8 mouse cellular contexts compared by ENCODE assay signal in the genomic region with DNA sequence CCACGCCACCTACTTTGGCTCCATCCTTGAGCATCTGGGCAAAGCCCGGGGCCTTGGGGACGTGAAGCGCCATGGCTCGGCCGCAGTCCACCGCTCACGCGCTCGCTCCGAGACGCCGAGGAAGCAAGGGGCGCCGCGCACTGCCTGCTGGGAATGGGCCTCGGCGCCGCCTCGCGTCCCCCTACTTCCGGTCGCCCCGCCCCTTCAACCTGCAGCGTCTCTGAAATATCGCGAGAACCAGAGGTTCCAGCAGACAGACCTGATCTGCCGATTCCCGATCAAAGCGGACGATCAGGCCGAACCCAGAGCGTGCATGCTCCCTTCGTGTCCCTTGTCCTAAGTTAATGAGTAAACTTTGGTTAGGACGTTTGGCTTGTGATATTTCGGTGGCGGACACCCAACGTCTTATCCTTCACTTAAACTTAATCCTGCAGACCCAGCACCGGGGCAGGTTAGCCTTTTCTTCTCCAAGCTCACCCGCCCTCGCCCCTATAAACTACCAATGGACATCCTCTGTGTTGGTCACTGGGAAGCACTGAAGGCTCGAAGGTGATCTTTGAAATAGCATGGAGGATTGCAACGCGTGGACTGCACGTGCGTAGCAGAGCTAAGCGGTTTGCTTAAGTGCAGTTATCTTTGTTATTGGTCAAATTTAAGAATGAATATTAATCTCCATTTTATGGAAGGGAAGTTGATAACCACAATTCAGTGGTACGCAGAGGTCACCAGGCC. TPM values are rescaled to one million over a fixed set of nuclear protein-coding genes. Genes with fewer than 3 reads are reported as not detected.
A peak's percentile ranks its signal among the peaks of the same experiment; 100 is the strongest.
DNase-seq lines count a peak whose midpoint lies in the region; ATAC-seq and TF ChIP-seq lines count a peak whose summit lies in the region.

A gene (minus strand): TSS at position 158 of the 732 bp plus-strand sequence.

- no peak for TF ChIP-seq RAD21 in MEL (IDR thresholded peaks at IDR 0.05; ENCODE audit: low read depth, low read length)

- peak; percentile 98 for ATAC-seq in forebrain, postnatal 0 days
- ATAC-seq in lung, embryonic 15.5 days (ENCODE audit: borderline replicate concordance, extremely low read depth, low FRiP score, low TSS enrichment) = peak; percentile 94

- H3K27ac ChIP-seq in MEL (ENCODE audit: control insufficient read depth, low read depth, low read length) = peak within 1 kb of the TSS; percentile 74
- H3K27ac ChIP-seq in cerebellum, adult 2 months (ENCODE audit: insufficient read depth, low read length) = peak within 1 kb of the TSS; percentile 39
- peak within 1 kb of the TSS; percentile 92 for H3K27ac ChIP-seq in forebrain, postnatal 0 days (ENCODE audit: low read depth, low read length)
- peak within 1 kb of the TSS; percentile 83 for H3K27ac ChIP-seq in lung, embryonic 15.5 days

- DNase-seq in MEL (ENCODE audit: low read depth, low spot score) = peak; percentile 98
- DNase-seq in cerebellum, adult 2 months = peak; percentile 97
- DNase-seq in forebrain, postnatal 0 days = peak; percentile 97
- peak; percentile 98 for DNase-seq in heart, postnatal 4 days
- DNase-seq in layer of hippocampus, adult 8-10 months (ENCODE audit: low spot score in 2 of 2) = peak; percentile 94 to 95
- peak; percentile 96 for DNase-seq in ovary, adult 18-20 months (ENCODE audit: low spot score)
- peak; percentile 97 for DNase-seq in thymus, postnatal 0 days (ENCODE audit: low spot score)

- H3K9me3 ChIP-seq in MEL (replicated peaks; ENCODE audit: insufficient read depth, low read length) = no peaks in the 10 kb centered on the region
- H3K9me3 ChIP-seq in forebrain, postnatal 0 days (ENCODE audit: low read length) = no peaks in the 10 kb centered on the region
- no peaks in the 10 kb centered on the region for H3K9me3 ChIP-seq in lung, embryonic 15.5 days

- H3K9ac ChIP-seq in MEL (ENCODE audit: control insufficient read depth, low read depth, low read length, poor library complexity, severe bottlenecking) = peak within 1 kb of the TSS; percentile 93
- H3K9ac ChIP-seq in forebrain, postnatal 0 days = peak within 1 kb of the TSS; percentile 95
- H3K9ac ChIP-seq in lung, embryonic 15.5 days = peak within 1 kb of the TSS; percentile 94

- under 1% methylated on average over 48 of the region's 48 CpGs for WGBS in cerebellum, adult 2 months
- WGBS in forebrain, postnatal 0 days = under 1% methylated on average over 48 of the region's 48 CpGs
- 1% methylated on average over 48 of the region's 48 CpGs for WGBS in lung, embryonic 15.5 days

- H3K79me2 ChIP-seq in MEL (ENCODE audit: control insufficient read depth, insufficient read depth, low read length, poor library complexity) = peaks cover 31% of the 10 kb centered on the region

- peak within 1 kb of the TSS; percentile 67 for H3K4me2 ChIP-seq in forebrain, postnatal 0 days (ENCODE audit: low read depth)
- H3K4me2 ChIP-seq in lung, embryonic 15.5 days = peak within 1 kb of the TSS; percentile 70

- peaks cover 14 to 32% of the 10 kb centered on the region in 2 experiments for H3K36me3 ChIP-seq in MEL (ENCODE audit: control insufficient read depth in 1 of 2, insufficient read depth in 2 of 2, low read length in 2 of 2)
- H3K36me3 ChIP-seq in forebrain, postnatal 0 days (ENCODE audit: insufficient read depth) = peaks cover 26% of the 10 kb centered on the region
- H3K36me3 ChIP-seq in lung, embryonic 15.5 days = peaks cover 23% of the 10 kb centered on the region

- no peaks in the 10 kb centered on the region for H3K27me3 ChIP-seq in MEL (ENCODE audit: control insufficient read depth in 1 of 2, insufficient read depth in 2 of 2, low read length in 2 of 2)
- no peaks in the 10 kb centered on the region for H3K27me3 ChIP-seq in cerebellum, adult 2 months (ENCODE audit: control insufficient read depth, insufficient read depth, low read length)
- H3K27me3 ChIP-seq in forebrain, postnatal 0 days (ENCODE audit: insufficient read depth, low read length) = no peaks in the 10 kb centered on the region
- H3K27me3 ChIP-seq in lung, embryonic 15.5 days = no peaks in the 10 kb centered on the region

- TF ChIP-seq POLR2A in MEL (IDR thresholded peaks at IDR 0.05; ENCODE audit: control insufficient read depth in 1 of 2, insufficient read depth in 1 of 2, low read depth in 1 of 2, low read length in 2 of 2, poor library complexity in 1 of 2) = peak; percentile 92 to 95
- peak; percentile 81 for TF ChIP-seq POLR2A in cerebellum, adult 2 months (IDR thresholded peaks at IDR 0.05; ENCODE audit: borderline replicate concordance, insufficient read depth, low read length)

- peak within 1 kb of the TSS; percentile 66 to 89 for H3K4me3 ChIP-seq in MEL (ENCODE audit: control insufficient read depth in 1 of 2, insufficient read depth in 1 of 2, low read depth in 2 of 2, low read length in 2 of 2)
- H3K4me3 ChIP-seq in cerebellum, adult 2 months (replicated peaks; ENCODE audit: insufficient read depth, low read depth, low read length) = peak within 1 kb of the TSS; percentile 89
- H3K4me3 ChIP-seq in forebrain, postnatal 0 days (ENCODE audit: low read depth, low read length) = peak within 1 kb of the TSS; percentile 97
- H3K4me3 ChIP-seq in lung, embryonic 15.5 days = peak within 1 kb of the TSS; percentile 88

- H3K4me1 ChIP-seq in MEL (ENCODE audit: control insufficient read depth in 1 of 2, insufficient read depth in 2 of 2, low read length in 2 of 2) = peaks cover 5 to 24% of the 10 kb centered on the region in 2 experiments
- 0 out of 2 replicates have a peak, but pooled peaks cover 3% of the 10 kb centered on the region for H3K4me1 ChIP-seq in cerebellum, adult 2 months (ENCODE audit: control insufficient read depth, insufficient read depth, low read length)
- H3K4me1 ChIP-seq in forebrain, postnatal 0 days (ENCODE audit: insufficient read depth) = peaks cover 9% of the 10 kb centered on the region; the same call in 1 of the 2 replicates
- H3K4me1 ChIP-seq in lung, embryonic 15.5 days = peaks cover 18% of the 10 kb centered on the region

- TF ChIP-seq CTCF in MEL (IDR thresholded peaks at IDR 0.05 in 2 of 3, conservative IDR thresholded peaks at IDR 0.05 in 1 of 3; ENCODE audit: control insufficient read depth in 1 of 3, insufficient read depth in 1 of 3, low read depth in 2 of 3, low read length in 3 of 3, poor library complexity in 1 of 3, severe bottlenecking in 1 of 3) = no peak
- TF ChIP-seq CTCF in cerebellum, adult 2 months (IDR thresholded peaks at IDR 0.05; ENCODE audit: borderline replicate concordance, insufficient read depth, low read depth, low read length) = no peak
- TF ChIP-seq CTCF in forebrain, postnatal 0 days (IDR thresholded peaks at IDR 0.05; ENCODE audit: low read depth) = no peak

- TF ChIP-seq EP300 in MEL (IDR thresholded peaks at IDR 0.05; ENCODE audit: low read depth in 1 of 2, low read length in 2 of 2) = no peak; a peak in 1 of 4 replicates

TF ChIP-seq in MEL, 35 proteins besides CTCF, POLR2A, EP300 and RAD21 (continues in another document):
- TF ChIP-seq USF2 (IDR thresholded peaks at IDR 0.05; ENCODE audit: borderline replicate concordance in 1 of 2, insufficient read depth in 1 of 2, low read depth in 1 of 2, low read length in 2 of 2) = no peak
- no peak for TF ChIP-seq RCOR1 (IDR thresholded peaks at IDR 0.05; ENCODE audit: low read depth, low read length)
- TF ChIP-seq SIN3A (IDR thresholded peaks at IDR 0.05; ENCODE audit: low read length) = peak; percentile 98
- peak; percentile 100 for TF ChIP-seq CHD2 (IDR thresholded peaks at IDR 0.05; ENCODE audit: low read length)
- no peak for TF ChIP-seq ZNF384 (IDR thresholded peaks at IDR 0.05; ENCODE audit: low read depth, low read length)
- TF ChIP-seq ZKSCAN1 (IDR thresholded peaks at IDR 0.05; ENCODE audit: low read depth, low read length) = no peak
- 0 out of 2 replicates have a peak, but pooled peaks have one; percentile 53 for TF ChIP-seq CHD1 (IDR thresholded peaks at IDR 0.05; ENCODE audit: low read depth, low read length)
- no peak for TF ChIP-seq ZC3H11A (IDR thresholded peaks at IDR 0.05; ENCODE audit: low read depth, low read length)
- no peak for TF ChIP-seq JUND (IDR thresholded peaks at IDR 0.05; ENCODE audit: low read depth, low read length)
- TF ChIP-seq MEF2A (IDR thresholded peaks at IDR 0.05; ENCODE audit: extremely low read depth, insufficient replicate concordance, low read depth, low read length, poor library complexity, severe bottlenecking) = no peak
- peak; percentile 70 for TF ChIP-seq ZMIZ1 (IDR thresholded peaks at IDR 0.05; ENCODE audit: low read depth, low read length)
- TF ChIP-seq TAL1 (IDR thresholded peaks at IDR 0.05; ENCODE audit: low read length) = no peak
- TF ChIP-seq USF1 (IDR thresholded peaks at IDR 0.05; ENCODE audit: low read depth, low read length) = no peak
- peak; percentile 93; the same call in 1 of the 2 replicates for TF ChIP-seq POLR2AphosphoS2 (IDR thresholded peaks at IDR 0.05; ENCODE audit: low read length)
- TF ChIP-seq E2F4 (IDR thresholded peaks at IDR 0.05; ENCODE audit: borderline replicate concordance, low read depth, low read length) = no peak
- peak; percentile 30; the same call in 1 of the 2 replicates for TF ChIP-seq ETS1 (IDR thresholded peaks at IDR 0.05; ENCODE audit: low read depth, low read length)
- TF ChIP-seq TCF12 (IDR thresholded peaks at IDR 0.05; ENCODE audit: low read depth, low read length) = peak; percentile 85
- peak; percentile 95 for TF ChIP-seq MXI1 (IDR thresholded peaks at IDR 0.05; ENCODE audit: low read depth, low read length)
- TF ChIP-seq NRF1 (IDR thresholded peaks at IDR 0.05; ENCODE audit: insufficient read depth, low read depth, low read length, poor library complexity, severe bottlenecking) = 0 out of 2 replicates have a peak, but pooled peaks have one; percentile 23
- peak; percentile 84 for TF ChIP-seq TBP (IDR thresholded peaks at IDR 0.05; ENCODE audit: low read depth, low read length)
- no peak for TF ChIP-seq SMC3 (IDR thresholded peaks at IDR 0.05; ENCODE audit: low read depth, low read length)
- TF ChIP-seq MAFK (IDR thresholded peaks at IDR 0.05; ENCODE audit: borderline replicate concordance, low read depth, low read length) = no peak
- no peak for TF ChIP-seq MYB (IDR thresholded peaks at IDR 0.05; ENCODE audit: low read depth, low read length)

RNA-seq across cellular contexts. Expression of the gene that starts here (rescaled TPM):
- 393 and 428 TPM in 2 replicates for total RNA-seq in MEL (2012; rRNA removed)
- polyA plus RNA-seq in MEL (2012; ENCODE audit: insufficient read depth in 1 of 2, insufficient read length in 2 of 2, low read depth in 1 of 2, low replicate concordance in 2 of 2, missing spikeins in 1 of 2) = 1,000 to 10,000 TPM in 1 of 2 experiments, 100 to 1,000 TPM in 1; 812 to 1,102 TPM
- polyA plus RNA-seq in cerebellum, adult 2 months (2012; rRNA removed) = 155 and 158 TPM in 2 replicates
- 211 and 215 TPM in 2 replicates for total RNA-seq in forebrain, postnatal 0 days (2014; rRNA removed)
- polyA plus RNA-seq in forebrain, postnatal 0 days (2015; fragmentation: Nextera tagmentation; extraction: Ambion mirVana) = 351 and 371 TPM in 2 replicates
- 100 to 1,000 TPM; 202 to 213 TPM for total RNA-seq in heart, postnatal 4 days (2021)
- 100 to 1,000 TPM; 174 to 197 (median 187) TPM for total RNA-seq in layer of hippocampus, adult 8-10 months (2022)
- 426 and 430 TPM in 2 replicates for polyA plus RNA-seq in lung, embryonic 15.5 days (2015; fragmentation: Nextera tagmentation; extraction: Ambion mirVana)
- polyA plus RNA-seq in thymus, postnatal 0 days (2015; fragmentation: Nextera tagmentation; extraction: Ambion mirVana) = 404 and 430 TPM in 2 replicates

Comparison
In these comparisons a context has a peak if more than half of its experiments do, and no peak if none do; other contexts are left out.
1. Peak in every context shown above with its lines: DNase-seq, ATAC-seq, H3K4me3 ChIP-seq and H3K27ac ChIP-seq.
2. H3K27ac ChIP-seq: peak in every context shown above with its lines; median percentile 92 in forebrain, postnatal 0 days; 83 in lung, embryonic 15.5 days; 74 in MEL; 39 in cerebellum, adult 2 months.